ENCODE assay signal across 8 mouse cellular contexts in the genomic region with DNA sequence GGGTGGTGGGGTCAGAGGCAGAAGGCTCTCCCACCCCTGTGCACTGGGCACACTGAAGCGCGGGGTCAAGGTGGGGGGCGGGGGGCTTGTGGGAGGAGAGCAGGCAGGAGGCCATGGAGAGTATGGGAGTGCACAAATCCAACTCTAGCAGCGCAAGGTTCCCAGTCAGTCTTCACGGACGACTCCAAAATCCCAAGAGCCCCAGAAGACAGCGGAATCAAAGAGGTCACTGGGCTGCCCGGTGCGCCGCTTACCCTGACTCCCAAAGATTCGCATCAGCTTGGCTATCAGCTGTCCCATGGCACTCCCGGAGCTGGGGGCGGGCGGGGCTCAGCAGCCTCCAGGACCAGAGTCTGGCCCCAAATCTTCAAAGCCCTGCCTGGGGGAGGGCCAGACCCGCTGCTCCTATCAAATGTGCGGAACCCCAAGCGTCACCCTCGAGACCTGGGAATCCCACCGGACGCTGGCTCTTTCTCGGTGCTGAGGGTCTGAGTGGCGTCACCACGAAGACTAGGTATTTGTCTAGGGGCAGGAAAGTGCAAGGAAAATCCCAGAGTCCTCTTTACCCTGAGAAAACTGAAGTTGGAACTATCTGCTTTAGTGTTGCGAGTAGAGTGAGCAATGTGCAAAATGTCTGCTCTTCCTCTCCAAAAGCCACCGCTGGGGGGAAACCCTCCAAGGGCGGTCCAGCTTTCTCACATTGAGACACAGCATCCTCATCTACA. TPM values are rescaled to one million over a fixed set of nuclear protein-coding genes. Genes with fewer than 3 reads are reported as not detected.
DNase-seq lines count a peak whose midpoint lies in the region; ATAC-seq and TF ChIP-seq lines count a peak whose summit lies in the region.

A gene (minus strand): TSS at position 618 of the 725 bp plus-strand sequence.

- H3K27me3 ChIP-seq in kidney, embryonic 14.5 days (ENCODE audit: control insufficient read depth, insufficient read depth, low read length) = peaks cover under 1% of the 10 kb centered on the region; the same call in 1 of the 2 replicates
- peaks cover 16% of the 10 kb centered on the region for H3K27me3 ChIP-seq in heart, embryonic 14.5 days (ENCODE audit: control insufficient read depth, insufficient read depth, low read length)
- H3K27me3 ChIP-seq in limb, embryonic 11.5 days (ENCODE audit: control insufficient read depth, insufficient read depth, low read length) = 0 out of 2 replicates have a peak, but pooled peaks cover 7% of the 10 kb centered on the region
- peaks cover 31% of the 10 kb centered on the region for H3K27me3 ChIP-seq in midbrain, embryonic 12.5 days
- H3K27me3 ChIP-seq in stomach, postnatal 0 days (ENCODE audit: control insufficient read depth, insufficient read depth, low read length) = no peaks in the 10 kb centered on the region

- H3K27ac ChIP-seq in kidney, embryonic 14.5 days (ENCODE audit: low read depth, low read length) = no peak within 1 kb of the TSS
- H3K27ac ChIP-seq in heart, embryonic 14.5 days (replicated peaks in 1 of 2; ENCODE audit: control insufficient read depth in 1 of 2, insufficient read depth in 1 of 2, low read depth in 2 of 2, low read length in 2 of 2) = no peak within 1 kb of the TSS
- no peak within 1 kb of the TSS for H3K27ac ChIP-seq in limb, embryonic 11.5 days (replicated peaks; ENCODE audit: low read depth, low read length)
- H3K27ac ChIP-seq in midbrain, embryonic 12.5 days (replicated peaks) = no peak within 1 kb of the TSS
- no peak within 1 kb of the TSS for H3K27ac ChIP-seq in stomach, postnatal 0 days (replicated peaks)

- H3K4me1 ChIP-seq in kidney, embryonic 14.5 days (ENCODE audit: control insufficient read depth, insufficient read depth, low read length) = 0 out of 2 replicates have a peak, but pooled peaks cover 3% of the 10 kb centered on the region
- peaks cover 7 to 10% of the 10 kb centered on the region in 2 experiments for H3K4me1 ChIP-seq in heart, embryonic 14.5 days (ENCODE audit: control insufficient read depth in 2 of 2, insufficient read depth in 2 of 2, low read length in 2 of 2)
- peaks cover 13% of the 10 kb centered on the region; the same call in 1 of the 2 replicates for H3K4me1 ChIP-seq in limb, embryonic 11.5 days (ENCODE audit: control insufficient read depth, insufficient read depth, low read length)
- peaks cover 19% of the 10 kb centered on the region for H3K4me1 ChIP-seq in midbrain, embryonic 12.5 days
- H3K4me1 ChIP-seq in stomach, postnatal 0 days (replicated peaks; ENCODE audit: control insufficient read depth, insufficient read depth) = 0 out of 2 replicates have a peak, but pooled peaks cover 3% of the 10 kb centered on the region

- peak; percentile 39 for ATAC-seq in kidney, embryonic 14.5 days (ENCODE audit: low FRiP score, low TSS enrichment)
- no peak; the same call in 1 of the 2 replicates for ATAC-seq in heart, embryonic 14.5 days (ENCODE audit: insufficient number of reproducible peaks, insufficient read depth, low FRiP score, low read depth)
- peak; percentile 42; the same call in 1 of the 2 replicates for ATAC-seq in limb, embryonic 11.5 days (ENCODE audit: insufficient number of reproducible peaks, low FRiP score, low TSS enrichment, low read depth)
- ATAC-seq in midbrain, embryonic 12.5 days (ENCODE audit: low FRiP score, low read depth) = peak; percentile 27; the same call in 1 of the 2 replicates
- peak; percentile 43 for ATAC-seq in stomach, postnatal 0 days (ENCODE audit: low FRiP score, low TSS enrichment)
- ATAC-seq in frontal cortex, adult (ENCODE audit: low TSS enrichment) = no peak

- no peak for DNase-seq in kidney, adult 8-10 months
- peak; percentile 74 for DNase-seq in embryo, embryonic 10.5 days (ENCODE audit: low spot score)
- DNase-seq in limb, embryonic 11.5 days (ENCODE audit: low spot score) = peak; percentile 70
- DNase-seq in stomach, postnatal 0 days (ENCODE audit: low spot score) = no peak

- 2% methylated on average over 26 of the region's 26 CpGs for WGBS in kidney, embryonic 14.5 days
- WGBS in heart, embryonic 14.5 days = 2% methylated on average over 26 of the region's 26 CpGs
- under 1% methylated on average over 26 of the region's 26 CpGs for WGBS in limb, embryonic 11.5 days
- WGBS in midbrain, embryonic 12.5 days = under 1% methylated on average over 26 of the region's 26 CpGs
- 3% methylated on average over 26 of the region's 26 CpGs for WGBS in stomach, postnatal 0 days

- TF ChIP-seq CTCF in stomach, postnatal 0 days (IDR thresholded peaks at IDR 0.05; ENCODE audit: low read depth) = peak; percentile 62

- H3K9ac ChIP-seq in kidney, embryonic 14.5 days (ENCODE audit: low read depth, low read length) = peak within 1 kb of the TSS; percentile 47
- peak within 1 kb of the TSS; percentile 51 for H3K9ac ChIP-seq in heart, embryonic 14.5 days (ENCODE audit: low read length)
- H3K9ac ChIP-seq in limb, embryonic 11.5 days (ENCODE audit: low read length) = peak within 1 kb of the TSS; percentile 36
- peak within 1 kb of the TSS; percentile 40 for H3K9ac ChIP-seq in midbrain, embryonic 12.5 days (replicated peaks)
- peak within 1 kb of the TSS; percentile 32; the same call in 1 of the 2 replicates for H3K9ac ChIP-seq in stomach, postnatal 0 days (ENCODE audit: low read length)

- H3K4me2 ChIP-seq in kidney, embryonic 14.5 days (replicated peaks; ENCODE audit: low read depth, low read length) = peak within 1 kb of the TSS; percentile 93
- peak within 1 kb of the TSS; percentile 83 for H3K4me2 ChIP-seq in heart, embryonic 14.5 days (ENCODE audit: low read length)
- peak within 1 kb of the TSS; percentile 84 for H3K4me2 ChIP-seq in limb, embryonic 11.5 days (ENCODE audit: low read depth, severe bottlenecking)
- H3K4me2 ChIP-seq in midbrain, embryonic 12.5 days (replicated peaks) = peak within 1 kb of the TSS; percentile 69
- peak within 1 kb of the TSS; percentile 66 for H3K4me2 ChIP-seq in stomach, postnatal 0 days (replicated peaks; ENCODE audit: low read depth)

- peak within 1 kb of the TSS; percentile 48 for H3K4me3 ChIP-seq in kidney, embryonic 14.5 days (ENCODE audit: low read length)
- H3K4me3 ChIP-seq in heart, embryonic 14.5 days (ENCODE audit: control insufficient read depth in 1 of 2, insufficient read depth in 1 of 2, low read depth in 1 of 2, low read length in 2 of 2) = peak within 1 kb of the TSS; percentile 42 to 50
- peak within 1 kb of the TSS; percentile 32 for H3K4me3 ChIP-seq in limb, embryonic 11.5 days (ENCODE audit: low read depth, low read length)
- H3K4me3 ChIP-seq in midbrain, embryonic 12.5 days = peak within 1 kb of the TSS; percentile 47
- H3K4me3 ChIP-seq in stomach, postnatal 0 days (ENCODE audit: low read depth, low read length) = peak within 1 kb of the TSS; percentile 41

- no peak for TF ChIP-seq EP300 in stomach, postnatal 0 days (optimal IDR thresholded peaks at IDR 0.05)

- H3K36me3 ChIP-seq in kidney, embryonic 14.5 days (ENCODE audit: control insufficient read depth, insufficient read depth, low read length) = no peaks in the 10 kb centered on the region
- no peaks in the 10 kb centered on the region for H3K36me3 ChIP-seq in heart, embryonic 14.5 days (ENCODE audit: control insufficient read depth, insufficient read depth, low read length)
- H3K36me3 ChIP-seq in limb, embryonic 11.5 days (ENCODE audit: control insufficient read depth, insufficient read depth, low read length) = no peaks in the 10 kb centered on the region
- H3K36me3 ChIP-seq in midbrain, embryonic 12.5 days = no peaks in the 10 kb centered on the region
- H3K36me3 ChIP-seq in stomach, postnatal 0 days (ENCODE audit: control insufficient read depth, insufficient read depth, low read length) = no peaks in the 10 kb centered on the region

- H3K9me3 ChIP-seq in kidney, embryonic 14.5 days (ENCODE audit: control insufficient read depth, low read length) = no peaks in the 10 kb centered on the region
- H3K9me3 ChIP-seq in heart, embryonic 14.5 days (ENCODE audit: control insufficient read depth, low read length) = no peaks in the 10 kb centered on the region
- H3K9me3 ChIP-seq in limb, embryonic 11.5 days (ENCODE audit: control insufficient read depth, low read length) = no peaks in the 10 kb centered on the region
- H3K9me3 ChIP-seq in midbrain, embryonic 12.5 days = no peaks in the 10 kb centered on the region
- H3K9me3 ChIP-seq in stomach, postnatal 0 days (ENCODE audit: control insufficient read depth, low read length) = no peaks in the 10 kb centered on the region

RNA-seq across cellular contexts. Expression of the gene that starts here (rescaled TPM):
- polyA plus RNA-seq in kidney, embryonic 14.5 days (2014; fragmentation: Nextera tagmentation; extraction: Ambion mirVana) = 9.3 and 16.2 TPM in 2 replicates
- 3.2 and 4.0 TPM in 2 replicates for polyA plus RNA-seq in heart, embryonic 14.5 days (2014; fragmentation: Nextera tagmentation; extraction: Ambion mirVana)
- polyA plus RNA-seq in limb, embryonic 11.5 days (2014; fragmentation: Nextera tagmentation; extraction: Ambion mirVana) = 9.5 and 9.9 TPM in 2 replicates
- polyA plus RNA-seq in midbrain, embryonic 12.5 days (2016; fragmentation: Nextera tagmentation; extraction: Ambion mirVana) = 6.3 and 7.4 TPM in 2 replicates
- polyA plus RNA-seq in stomach, postnatal 0 days (2015; fragmentation: Nextera tagmentation; extraction: Ambion mirVana) = 7.5 and 9.8 TPM in 2 replicates

Comparison
In these comparisons a context has a peak if more than half of its experiments do, and no peak if none do; other contexts are left out.
1. ATAC-seq: peak in kidney, embryonic 14.5 days (single experiment), limb, embryonic 11.5 days (single experiment), midbrain, embryonic 12.5 days (single experiment) and stomach, postnatal 0 days (single experiment); none in heart, embryonic 14.5 days (single experiment) and frontal cortex, adult (single experiment).
2. DNase-seq: peak in embryo, embryonic 10.5 days (single experiment) and limb, embryonic 11.5 days (single experiment); none in kidney, adult 8-10 months (0 of 2) and stomach, postnatal 0 days (single experiment).
3. Peak in every context shown above with its lines, with median percentiles within 50 percentile points of each other: H3K4me2 ChIP-seq, H3K4me3 ChIP-seq and H3K9ac ChIP-seq.